Mouse (Mus musculus) left cerebral cortex, postnatal 10 days (tissue): ENCODE measurements at regions not wholly inside any gene's neighbourhood (a gene's known extent, or its start where the extent isn't known, plus 50 kb on each side); places are given as distances from the start of the nearest gene placed in this dataset.

ENCODE experiments used
- DNase-seq, 2 experiments: peaks; one replicate each; pipeline ENCODE4 v3.0.0; 2021 to 2022; ENCODE audit warnings: low spot score in 2 of 2, mixed read lengths in 1 of 2; ENCODE audit errors: extremely low spot score in 1 of 2
- intact Hi-C: fragments of 180-260 bp; cut with DNase I; formaldehyde crosslinking; loops from one replicate; pipeline ENCODE4 v1.15.1; 2025

DNA sequence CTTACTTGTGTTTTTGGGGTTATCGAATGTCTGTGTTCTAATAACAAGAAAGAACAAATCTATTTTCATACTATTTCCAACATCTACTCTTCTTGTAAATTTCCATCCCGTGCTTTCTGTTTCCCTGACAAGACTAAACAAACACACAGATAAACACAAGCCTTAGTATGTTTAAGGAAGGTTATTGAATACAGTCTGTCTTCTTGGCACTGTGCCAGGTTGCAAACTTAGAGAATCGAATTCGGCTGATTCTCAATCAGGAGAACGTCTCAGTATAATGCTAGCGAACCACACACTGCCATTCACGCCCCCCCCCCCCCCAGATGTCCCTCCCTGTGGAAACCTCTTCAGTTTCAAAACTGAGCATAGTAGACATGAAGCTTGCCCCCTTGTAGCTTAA, 157.2 kb downstream of the Gm5426 start:
- intact Hi-C loops = no loop called here
- DNase-seq = peak in 1 of 2 experiments; percentile 22

DNA sequence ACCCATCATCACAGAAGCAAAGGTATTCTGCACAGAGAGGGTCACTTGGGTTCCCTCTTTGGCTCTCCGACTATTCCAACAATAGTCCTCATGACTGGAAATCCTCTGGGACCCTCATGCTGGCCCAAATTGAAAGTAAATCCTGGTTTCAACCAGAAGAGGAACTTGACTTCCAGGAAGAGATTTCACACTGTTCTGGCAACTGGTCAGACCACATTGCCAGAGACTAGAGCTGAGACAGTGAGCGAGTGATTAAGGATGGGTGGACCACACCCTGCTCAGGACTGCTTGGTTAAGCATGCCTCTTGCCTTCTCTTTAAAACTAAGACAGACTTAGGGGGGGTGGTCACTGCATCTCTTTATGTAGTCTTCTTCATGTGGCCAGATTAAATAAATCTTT, 158.3 kb downstream of the Gm5426 start:
- intact Hi-C loops = no loop called here
- DNase-seq = no peak

DNA sequence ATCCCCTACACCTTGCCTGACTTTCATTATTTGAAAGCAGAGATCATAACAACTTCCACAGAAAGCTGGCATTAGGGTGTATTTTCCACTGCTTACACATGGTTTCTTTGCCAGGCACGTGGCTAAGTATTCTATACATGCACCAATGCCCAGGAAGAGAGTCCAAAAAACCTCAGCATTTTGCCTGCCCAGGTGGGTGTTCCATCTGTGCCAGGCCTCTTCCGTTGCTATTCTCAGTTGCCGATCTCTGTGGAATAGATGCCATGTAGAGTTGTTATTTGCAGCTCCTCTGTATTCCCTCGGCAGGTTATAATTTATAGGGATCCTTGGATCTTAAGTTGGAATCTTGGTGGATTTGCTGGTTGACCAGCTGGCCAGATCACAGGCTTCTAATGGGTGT, 161.3 kb downstream of the Gm5426 start:
- no peak for DNase-seq
- intact Hi-C loops = no loop called here

DNA sequence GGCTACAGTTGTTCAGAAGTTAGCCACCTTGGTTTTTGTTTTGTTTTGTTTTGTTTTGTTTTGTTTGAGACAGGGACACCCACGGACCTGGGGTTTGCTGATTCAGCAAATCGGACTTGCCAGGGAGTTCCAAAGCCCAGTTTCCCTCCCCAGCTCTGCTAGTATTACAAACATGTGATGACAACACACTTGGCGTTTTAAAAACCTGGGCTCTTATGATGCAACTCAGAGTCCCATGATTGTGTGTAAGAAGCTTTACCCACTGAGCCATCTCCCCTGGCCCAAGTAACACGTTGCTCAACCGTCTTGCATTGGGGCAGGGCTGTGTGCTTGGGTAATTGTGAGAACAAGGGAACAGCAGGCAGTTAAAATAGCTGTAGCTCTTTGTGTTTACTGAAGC, 162.2 kb downstream of the Gm5426 start:
- intact Hi-C loops = no loop called here
- DNase-seq = no peak

DNA sequence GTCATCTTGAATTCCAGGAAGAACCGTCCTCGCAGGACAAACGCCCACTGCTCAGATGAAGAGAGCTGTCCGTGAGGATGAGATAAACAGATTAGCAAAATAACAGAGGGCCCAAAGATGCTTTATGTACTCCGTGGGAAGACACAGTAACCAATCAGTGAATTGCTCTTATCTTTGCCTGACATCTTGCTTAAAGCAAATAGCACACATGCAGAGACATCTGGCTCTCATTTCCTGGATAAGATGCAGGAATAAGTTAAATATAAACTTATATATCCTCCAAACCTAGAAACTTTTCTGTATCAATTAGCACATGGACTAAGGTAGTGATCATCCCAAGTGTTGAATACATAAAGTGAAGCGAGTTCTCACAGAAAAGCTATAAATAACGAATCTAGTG, 169.3 kb downstream of the Gm5426 start:
- intact Hi-C loops = no loop called here
- DNase-seq = no peak

DNA sequence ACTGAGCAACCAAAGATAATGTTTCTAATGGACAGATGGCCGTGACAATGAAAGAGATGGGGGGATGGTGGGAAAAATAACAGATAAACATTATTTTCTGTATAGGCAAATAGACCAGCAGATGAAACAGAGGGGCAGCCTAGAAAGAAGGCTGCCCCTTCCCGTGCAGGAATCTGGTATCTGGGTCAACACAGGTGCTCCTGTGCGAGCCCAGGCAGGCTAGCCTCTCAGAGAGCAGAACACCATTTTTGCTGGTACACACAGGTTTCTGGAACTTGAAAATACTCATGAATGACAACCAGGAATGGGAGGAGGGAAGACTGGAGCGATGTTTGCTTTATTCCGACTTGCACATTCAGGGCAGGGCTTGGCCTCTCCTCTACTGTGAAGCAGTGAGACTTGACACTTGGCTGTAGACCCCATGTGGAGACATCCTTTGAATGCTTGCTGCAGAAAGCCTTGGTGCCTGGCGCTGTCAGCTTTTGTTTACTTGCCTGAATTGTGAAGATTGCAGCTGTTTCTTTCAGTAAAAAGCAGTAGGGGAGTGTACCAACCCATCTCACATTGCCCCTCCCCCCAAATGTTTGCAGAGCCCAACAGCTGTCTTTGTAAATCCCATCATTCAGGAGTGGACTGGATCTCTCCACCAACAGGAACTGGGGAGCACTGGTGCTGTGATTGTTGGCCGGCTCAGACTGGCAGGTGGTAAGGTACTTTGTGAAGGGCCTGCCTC, 172.5 kb downstream of the Gm5426 start:
- intact Hi-C loops = no loop called here
- DNase-seq = peak; percentile 33 to 64

DNA sequence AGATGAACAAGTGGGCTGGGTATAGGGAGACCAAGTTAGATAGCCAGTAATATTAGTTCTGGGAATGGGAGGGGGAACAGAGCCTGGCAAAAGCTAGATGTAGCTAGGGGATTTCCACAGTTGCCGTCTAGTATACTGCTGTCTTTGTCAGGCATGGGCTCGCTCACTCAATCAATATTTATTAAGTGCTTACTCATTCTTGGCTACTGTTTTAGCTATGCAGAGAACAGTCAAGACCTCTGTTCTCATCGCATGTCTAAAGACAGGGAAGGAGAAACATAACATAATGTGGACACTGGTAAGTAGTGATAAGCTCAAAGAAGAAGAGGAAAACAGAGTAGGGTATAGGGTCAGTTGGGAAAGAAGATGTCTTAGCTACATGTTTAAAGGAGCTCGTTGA, 173.4 kb downstream of the Gm5426 start:
- DNase-seq = no peak
- intact Hi-C loops = no loop called here

DNA sequence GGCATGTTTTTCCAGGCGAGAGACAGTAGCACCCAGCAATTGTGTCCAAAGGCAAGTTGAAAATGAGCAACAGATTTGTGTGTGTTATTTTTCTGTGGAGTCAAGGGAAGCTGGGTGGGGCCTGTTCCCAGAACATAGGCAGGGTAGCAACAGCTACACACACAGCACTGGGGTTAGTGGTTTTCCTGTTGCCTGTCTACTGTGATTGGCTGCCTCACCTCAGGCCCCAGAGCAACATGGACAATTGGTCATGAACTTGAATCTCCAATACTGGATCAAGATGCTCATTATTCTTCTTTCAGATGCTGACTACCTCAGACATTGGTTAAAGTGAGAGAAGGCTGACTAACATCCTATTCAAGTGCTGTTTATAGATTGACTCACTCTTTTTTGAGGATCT, 188.9 kb downstream of the Gm5426 start:
- DNase-seq = no peak
- intact Hi-C loops = no loop called here

DNA sequence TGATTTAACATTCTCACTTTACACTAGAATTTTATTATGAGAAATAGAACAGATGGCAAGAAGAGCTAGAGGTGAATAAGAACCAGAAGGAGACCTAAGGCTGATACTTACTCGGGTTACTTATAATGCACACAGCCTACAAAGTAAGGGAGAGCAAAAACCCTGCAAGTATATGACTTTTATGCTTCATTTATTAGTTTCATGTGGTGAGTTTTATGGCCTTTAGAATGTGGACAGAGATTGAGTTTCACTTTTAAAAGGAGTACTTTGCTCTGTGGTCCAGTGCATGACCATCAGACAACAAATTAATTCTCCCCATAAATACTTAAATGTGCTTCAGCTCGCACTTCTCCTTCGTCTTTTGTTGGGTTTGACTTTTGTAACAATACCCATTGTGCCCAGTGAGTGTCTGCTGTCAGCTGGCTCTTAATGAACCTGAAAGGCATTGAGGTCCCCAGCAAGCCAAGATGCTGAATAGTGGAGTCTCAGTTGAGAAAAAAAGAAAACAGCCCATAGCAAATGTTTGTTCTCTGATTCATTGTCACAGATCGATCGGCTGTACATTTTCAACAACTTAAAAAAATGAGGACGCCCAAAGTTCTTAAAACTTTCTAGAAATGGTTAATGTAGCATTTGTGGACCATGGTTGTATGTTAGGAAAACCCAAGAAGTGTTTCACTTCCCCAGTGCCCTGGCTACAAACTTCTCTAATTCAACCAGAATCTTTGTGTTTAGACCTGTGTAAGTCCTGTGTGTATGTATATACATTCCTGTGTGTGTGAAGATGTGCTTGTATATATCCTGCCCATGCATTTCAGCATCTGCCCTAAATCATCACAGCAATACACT, 194.5 kb downstream of the Gm5426 start:
- no peak for DNase-seq

DNA sequence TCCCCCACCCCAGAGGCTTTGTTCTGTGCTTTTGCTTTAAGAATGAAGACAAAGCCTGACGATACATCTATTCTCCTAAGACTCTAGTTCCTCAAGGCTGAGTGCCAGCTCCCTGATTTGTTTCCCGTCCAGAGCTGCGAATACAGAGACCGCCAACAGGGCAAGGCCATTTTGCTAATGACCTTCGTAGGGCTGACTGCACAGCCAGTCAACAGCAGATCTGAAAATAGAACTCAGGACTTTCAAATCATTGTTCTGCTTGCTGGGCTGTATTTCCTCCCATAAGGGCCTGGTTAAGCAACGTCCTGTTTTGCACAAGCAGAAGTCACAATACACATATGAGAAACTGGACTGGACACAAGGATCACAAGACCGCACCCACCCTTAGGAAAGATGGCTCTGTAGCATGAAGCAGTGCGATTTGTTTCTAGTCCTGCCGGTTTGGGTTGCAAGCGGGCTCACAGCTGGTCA, 196.4 kb downstream of the Gm5426 start:
- intact Hi-C loops = no loop called here

More for the DNA sequence above, 194.5 kb downstream of the Gm5426 start:
- intact Hi-C loops = no loop called here

DNA sequence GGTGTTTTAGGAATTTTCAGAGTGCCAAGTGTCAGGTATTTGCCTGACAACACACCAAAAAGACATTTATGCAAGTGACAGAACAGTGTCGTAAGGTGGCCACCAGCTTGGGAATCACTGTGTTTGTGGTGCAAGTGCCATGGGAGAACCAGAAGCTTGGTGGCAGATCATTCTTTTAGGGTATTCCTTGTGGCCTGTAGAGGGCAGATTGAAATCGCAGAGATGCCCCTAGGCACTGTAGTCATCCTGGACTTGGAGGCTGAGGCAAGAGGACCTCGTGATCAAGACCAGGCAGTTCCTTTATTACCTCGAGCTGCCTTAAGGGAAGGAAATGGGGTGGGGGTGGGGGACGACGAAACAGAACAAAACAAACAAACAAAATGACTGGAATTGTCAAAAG, 196.8 kb downstream of the Gm5426 start:
- intact Hi-C loops = no loop called here
- no peak for DNase-seq

More for the DNA sequence above, 196.4 kb downstream of the Gm5426 start:
- DNase-seq = peak; percentile 27 to 76

DNA sequence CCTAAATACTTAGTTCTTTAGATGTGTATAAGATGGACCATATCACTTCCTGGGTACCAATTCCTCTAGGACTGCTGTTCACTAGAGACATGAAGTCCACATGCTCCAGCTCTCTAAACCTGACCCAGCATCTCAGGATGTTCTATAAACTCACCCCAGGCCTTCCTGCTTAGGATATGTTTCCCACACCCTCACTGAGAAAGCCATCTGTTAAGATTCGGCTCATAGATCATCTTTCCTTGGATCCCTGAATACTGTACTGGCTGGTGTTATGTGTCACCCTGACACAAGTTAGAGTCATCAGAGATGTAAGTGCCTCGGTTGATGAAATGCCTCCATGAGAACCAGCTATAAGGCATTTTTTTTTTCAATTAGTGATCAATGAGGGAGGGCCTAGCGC, 199.9 kb downstream of the Gm5426 start:
- intact Hi-C loops = no loop called here
- no peak for DNase-seq

DNA sequence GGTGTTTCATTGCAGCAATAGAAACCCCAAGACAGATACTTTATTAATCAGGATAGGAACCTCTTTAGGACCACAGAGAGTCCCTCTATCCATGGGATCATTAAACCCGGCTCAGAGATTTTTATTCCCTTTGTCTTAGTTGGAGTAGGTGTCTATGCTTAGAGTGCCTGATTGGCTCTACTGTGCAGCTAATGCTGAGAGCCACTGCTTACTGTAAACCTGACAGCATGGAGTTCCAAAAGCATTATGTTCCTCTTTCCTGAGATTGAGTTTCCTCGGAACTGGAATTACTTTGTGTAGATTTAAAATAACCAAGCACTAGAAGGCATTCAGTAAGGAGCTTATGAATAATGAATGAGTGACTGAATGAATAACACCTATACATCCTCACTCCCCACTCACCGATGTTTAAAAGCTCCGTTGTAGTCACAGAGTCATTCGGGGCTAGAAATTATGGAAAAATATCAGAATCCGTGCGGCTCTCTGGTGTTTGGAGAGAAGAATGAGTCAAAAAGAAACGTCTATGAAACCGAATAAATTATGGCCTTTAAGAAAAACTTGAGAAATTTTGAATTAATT, 200.8 kb downstream of the Gm5426 start:
- no peak for DNase-seq
- intact Hi-C loops = no loop called here

DNA sequence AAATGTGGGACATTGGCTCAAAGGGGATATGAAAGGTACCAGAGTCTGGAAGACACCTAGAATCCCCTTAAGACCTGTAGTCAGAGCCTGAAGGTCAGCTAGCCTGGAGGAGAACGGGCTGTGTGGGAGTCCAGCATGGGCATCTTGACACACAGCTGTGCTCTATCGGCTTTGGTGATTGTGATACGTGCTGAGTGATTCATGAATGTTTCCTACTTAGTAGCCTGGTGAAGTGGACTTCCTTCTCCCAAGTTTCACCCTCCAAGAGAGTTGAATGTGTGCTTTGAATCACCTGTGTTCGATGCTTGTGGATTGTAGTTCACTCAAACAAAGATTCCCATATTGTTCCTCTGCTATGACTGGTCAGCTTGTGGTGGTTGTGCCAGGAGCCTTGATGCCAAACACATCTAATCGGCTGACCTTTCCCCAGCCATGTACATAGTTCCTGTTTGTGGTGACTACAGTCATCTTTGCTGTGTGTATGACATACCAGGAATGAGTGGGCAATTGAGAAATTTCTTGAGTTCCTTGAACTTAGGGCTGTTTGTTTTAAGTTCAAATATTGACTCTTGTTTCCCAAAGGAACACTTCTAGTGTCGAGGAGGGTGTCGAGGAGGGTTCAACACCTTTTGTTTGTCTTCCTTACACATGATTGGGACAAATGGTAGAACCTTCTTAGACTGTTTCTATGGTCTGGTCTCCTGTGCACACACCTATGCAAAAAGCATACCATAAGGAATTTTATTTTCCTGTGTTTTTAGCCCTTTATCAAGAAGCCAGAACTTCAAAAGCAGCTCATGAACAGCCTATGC, 201.6 kb downstream of the Gm5426 start:
- intact Hi-C loops = no loop called here
- no peak for DNase-seq

DNA sequence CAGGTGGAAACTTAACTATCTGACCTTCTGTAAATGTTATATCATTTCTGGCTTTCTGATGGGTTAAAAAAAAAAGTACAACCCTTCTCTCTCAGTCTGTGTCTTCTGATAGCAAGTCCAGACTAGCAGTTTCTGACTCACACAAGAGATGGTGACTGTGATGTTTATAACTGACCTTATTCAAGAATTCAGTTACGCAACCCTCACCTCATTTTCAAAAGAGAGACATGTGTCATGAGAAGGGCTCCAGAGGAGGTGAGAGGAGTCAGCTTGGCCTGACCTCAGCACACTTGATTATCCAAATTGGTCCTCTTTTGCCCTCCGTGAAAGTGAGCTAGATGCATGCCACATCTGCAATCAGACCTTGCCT, 202.2 kb downstream of the Gm5426 start:
- intact Hi-C loops = no loop called here
- DNase-seq = no peak

DNA sequence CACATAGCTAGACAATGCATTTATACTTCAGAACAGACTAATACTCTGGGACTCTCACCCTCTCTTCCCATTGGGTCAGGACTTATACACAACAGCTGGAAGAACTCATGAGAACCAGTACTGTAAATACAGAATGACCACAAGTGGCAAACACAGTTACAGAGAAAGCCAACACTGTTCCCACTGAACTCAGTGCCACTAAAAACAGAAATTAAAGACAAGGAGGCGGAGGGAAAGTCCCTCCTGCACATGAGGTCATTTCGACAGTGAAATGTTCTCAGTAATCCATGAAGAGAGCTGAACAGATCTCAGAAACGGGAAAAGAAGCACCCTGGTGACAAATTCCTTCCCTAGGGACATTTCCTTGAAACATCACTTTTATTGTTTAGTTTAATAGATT, 206.1 kb downstream of the Gm5426 start:
- no peak for DNase-seq
- intact Hi-C loops = no loop called here

DNA sequence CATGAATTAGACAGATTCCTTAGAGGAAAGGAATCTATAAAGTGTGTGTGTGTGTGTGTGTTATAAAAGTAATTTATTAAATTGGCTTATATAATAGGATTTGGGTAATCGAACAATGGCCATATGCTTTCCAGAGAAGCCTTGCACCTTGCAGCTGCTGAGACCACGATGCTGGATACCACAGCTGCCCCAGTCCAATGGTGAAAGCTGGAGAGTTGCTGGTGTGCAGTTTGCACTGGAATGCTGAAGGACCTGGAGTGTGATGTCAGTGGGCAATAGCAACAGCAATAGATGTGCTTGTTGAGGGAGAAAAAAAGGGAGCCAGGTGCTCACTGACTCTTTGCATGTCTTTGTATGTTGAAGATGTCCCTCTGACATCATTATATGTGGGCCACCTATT, 207.3 kb downstream of the Gm5426 start:
- intact Hi-C loops = no loop called here
- DNase-seq = no peak

DNA sequence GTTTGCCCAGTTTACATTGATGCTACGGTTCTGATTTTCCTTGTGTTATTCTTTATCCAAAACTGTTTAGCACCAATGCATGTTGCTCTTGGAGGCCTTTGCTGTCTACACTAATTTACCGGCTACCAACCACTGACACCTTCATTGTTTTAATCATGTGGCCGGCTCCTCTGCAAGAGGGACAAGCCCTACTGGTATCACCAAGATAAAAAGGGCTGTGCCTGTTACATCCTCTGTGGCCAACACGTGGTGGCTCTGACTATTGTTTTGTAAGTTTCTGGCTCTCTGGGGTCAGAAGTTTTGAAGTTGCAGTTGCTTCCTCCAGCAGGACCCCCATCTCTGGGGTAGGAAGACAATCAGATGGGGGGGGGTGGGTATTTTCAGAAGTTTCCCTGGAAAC, 214.3 kb downstream of the Gm5426 start:
- no peak for DNase-seq
- intact Hi-C loops = no loop called here

DNA sequence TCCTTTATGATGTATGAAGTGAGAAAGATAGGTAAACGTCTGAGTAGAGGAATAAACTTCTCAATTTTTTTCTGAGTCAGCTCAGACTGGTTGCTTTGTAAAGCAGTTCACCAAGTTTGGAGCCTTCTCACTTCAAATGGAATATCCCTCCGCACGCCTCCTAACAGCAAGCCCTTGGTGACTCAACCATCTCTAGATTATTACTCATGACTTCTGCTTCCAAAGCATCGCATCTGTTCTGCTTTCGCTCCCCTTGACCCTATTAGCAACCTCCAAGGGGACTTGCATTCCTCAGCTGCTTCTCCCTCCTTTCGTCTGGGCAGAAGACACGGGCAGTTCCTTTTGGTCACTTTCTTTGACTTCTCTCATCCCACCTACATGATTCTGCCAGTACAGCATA, 214.9 kb downstream of the Gm5426 start:
- intact Hi-C loops = no loop called here
- no peak for DNase-seq
